Mouse (Mus musculus): Measurements from ENCODE around the gene Txnrd2. TPM values are rescaled to one million over a fixed set of nuclear protein-coding genes. Genes with fewer than 3 reads are reported as not detected.
A peak's percentile ranks its signal among the peaks of the same experiment; 100 is the strongest.

Gene Txnrd2
- polyA plus RNA-seq, 1 experiment from 2014 or later = 31.7 TPM

DNA sequence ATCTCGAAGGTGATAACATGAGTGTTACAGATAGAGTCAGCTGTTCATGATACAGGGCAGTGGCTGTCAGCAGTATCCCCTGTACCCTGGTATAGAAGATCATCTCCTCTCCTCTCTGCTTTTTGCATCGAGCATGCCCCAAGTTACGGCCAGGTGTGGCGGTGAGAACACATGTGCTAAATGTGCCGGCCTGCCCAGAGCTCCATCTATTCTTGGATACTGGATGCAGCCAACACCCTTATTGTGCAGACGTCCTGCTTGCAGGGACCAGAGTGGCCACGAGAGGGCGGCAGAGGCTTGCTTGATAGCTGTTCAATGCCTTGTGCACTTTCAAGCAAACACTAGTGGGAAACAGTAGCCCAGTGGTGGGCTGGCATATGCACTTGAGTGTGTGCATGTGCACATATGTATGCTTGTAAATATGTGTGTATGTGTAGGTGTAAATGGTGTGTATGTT, 17.2 kb downstream of the Txnrd2 start:
- H3K27ac ChIP-seq (replicated peaks) = no peak overlapping the region
- peaks cover 31% of the 10 kb centered on the region for H3K36me3 ChIP-seq
- WGBS = 26% methylated on average over 8 of the region's 8 CpGs
- H3K4me3 ChIP-seq = no peak overlapping the region
- ATAC-seq (ENCODE audit: low FRiP score, low read depth) = peak; percentile 95
- no peaks in the 10 kb centered on the region for H3K4me1 ChIP-seq (replicated peaks)
- H3K27me3 ChIP-seq = no peaks in the 10 kb centered on the region
- H3K9ac ChIP-seq = no peak overlapping the region
- H3K9me3 ChIP-seq = no peaks in the 10 kb centered on the region
- no peak overlapping the region for H3K4me2 ChIP-seq

GRCm38 (mm10) chr16:18447243-18447642, 21.1 kb downstream of the Txnrd2 start:
- Histone ChIP-seq H3K36me3 (peaks cover 13% of the 10 kb centered on the region), H3K9me3 (no peaks in the 10 kb centered on the region), H3K4me2 (no peak overlapping the region), H3K4me3 (no peak overlapping the region), H3K27ac (replicated peaks) (no peak overlapping the region), H3K27me3 (no peaks in the 10 kb centered on the region), H3K9ac (no peak overlapping the region), H3K4me1 (replicated peaks) (no peaks in the 10 kb centered on the region)
- no peak for ATAC-seq (ENCODE audit: low FRiP score, low read depth)

DNA sequence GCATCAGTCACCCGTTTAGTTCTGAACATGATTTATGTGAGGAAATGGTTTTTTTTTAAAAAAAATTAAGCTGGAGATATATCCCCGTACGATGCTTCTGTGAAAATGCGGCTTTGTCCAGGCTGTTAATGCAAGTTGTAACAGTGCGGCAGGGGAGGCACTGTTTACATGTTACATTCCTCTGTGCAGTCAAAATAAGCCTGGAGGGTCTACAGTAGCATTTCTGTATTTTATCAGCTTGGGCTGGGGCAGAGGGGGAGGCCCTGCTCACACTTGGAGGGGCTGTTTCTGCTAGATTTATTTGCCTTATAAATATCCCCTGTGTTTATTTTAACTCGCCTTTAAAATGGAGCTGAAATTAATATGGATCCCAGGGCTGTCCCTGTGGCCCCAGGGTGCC, 21.9 kb downstream of the Txnrd2 start:
- H3K36me3 ChIP-seq = peaks cover 9% of the 10 kb centered on the region; the same call in 1 of the 2 replicates
- no peaks in the 10 kb centered on the region for H3K4me1 ChIP-seq (replicated peaks)
- WGBS = 77% methylated on average over 6 of the region's 6 CpGs
- no peaks in the 10 kb centered on the region for H3K27me3 ChIP-seq
- H3K4me2 ChIP-seq = no peak overlapping the region
- H3K9ac ChIP-seq = no peak overlapping the region
- no peaks in the 10 kb centered on the region for H3K9me3 ChIP-seq
- no peak for ATAC-seq (ENCODE audit: low FRiP score, low read depth)
- H3K27ac ChIP-seq (replicated peaks) = no peak overlapping the region
- H3K4me3 ChIP-seq = no peak overlapping the region

DNA sequence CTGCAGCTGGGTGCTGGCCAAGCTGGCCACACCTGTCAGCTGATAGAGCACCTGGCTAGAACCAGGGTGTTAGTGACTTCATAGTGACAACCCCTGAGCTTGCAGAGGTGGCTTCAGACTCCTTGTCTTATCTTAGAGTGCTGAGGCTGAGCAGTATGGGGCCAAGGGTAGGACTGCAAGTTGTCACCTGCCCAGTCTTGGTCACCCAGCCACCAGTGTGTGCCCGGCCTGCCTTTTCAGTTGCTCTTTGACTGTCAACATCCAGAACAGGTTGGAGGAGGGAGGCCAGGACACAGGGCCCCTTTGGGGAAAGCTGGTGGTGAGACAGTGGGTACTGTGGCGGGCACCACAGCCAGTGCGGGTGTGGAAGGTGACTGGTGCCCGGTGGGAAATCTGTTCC, 22.8 kb downstream of the Txnrd2 start:
- H3K4me1 ChIP-seq (replicated peaks) = no peaks in the 10 kb centered on the region
- no peak overlapping the region for H3K27ac ChIP-seq (replicated peaks)
- H3K36me3 ChIP-seq = peaks cover 9% of the 10 kb centered on the region; the same call in 1 of the 2 replicates
- no peak for ATAC-seq (ENCODE audit: low FRiP score, low read depth)
- no peaks in the 10 kb centered on the region for H3K27me3 ChIP-seq
- no peak overlapping the region for H3K9ac ChIP-seq
- H3K4me2 ChIP-seq = no peak overlapping the region
- no peaks in the 10 kb centered on the region for H3K9me3 ChIP-seq
- no peak overlapping the region for H3K4me3 ChIP-seq
- 97% methylated on average over 4 of the region's 4 CpGs for WGBS

GRCm38 (mm10) chr16:18451486-18452181, 25.4 kb downstream of the Txnrd2 start:
- Histone ChIP-seq H3K4me1 (replicated peaks) (no peaks in the 10 kb centered on the region), H3K27me3 (no peaks in the 10 kb centered on the region), H3K9me3 (no peaks in the 10 kb centered on the region), H3K36me3 (no peaks in the 10 kb centered on the region), H3K4me2 (no peak overlapping the region), H3K4me3 (no peak overlapping the region), H3K27ac (replicated peaks) (no peak overlapping the region), H3K9ac (no peak overlapping the region)
- no peak for ATAC-seq (ENCODE audit: low FRiP score, low read depth)
- 59% methylated on average over 9 of the region's 9 CpGs for WGBS

GRCm38 (mm10) chr16:18452361-18452862, 26.2 kb downstream of the Txnrd2 start:
- H3K9ac ChIP-seq = no peak overlapping the region
- H3K4me2 ChIP-seq = no peak overlapping the region
- WGBS = 78% methylated on average over 8 of the region's 8 CpGs
- H3K9me3 ChIP-seq = no peaks in the 10 kb centered on the region
- H3K4me3 ChIP-seq = no peak overlapping the region
- no peaks in the 10 kb centered on the region for H3K27me3 ChIP-seq
- no peaks in the 10 kb centered on the region for H3K36me3 ChIP-seq
- H3K4me1 ChIP-seq (replicated peaks) = no peaks in the 10 kb centered on the region
- H3K27ac ChIP-seq (replicated peaks) = no peak overlapping the region
- no peak for ATAC-seq (ENCODE audit: low FRiP score, low read depth)

DNA sequence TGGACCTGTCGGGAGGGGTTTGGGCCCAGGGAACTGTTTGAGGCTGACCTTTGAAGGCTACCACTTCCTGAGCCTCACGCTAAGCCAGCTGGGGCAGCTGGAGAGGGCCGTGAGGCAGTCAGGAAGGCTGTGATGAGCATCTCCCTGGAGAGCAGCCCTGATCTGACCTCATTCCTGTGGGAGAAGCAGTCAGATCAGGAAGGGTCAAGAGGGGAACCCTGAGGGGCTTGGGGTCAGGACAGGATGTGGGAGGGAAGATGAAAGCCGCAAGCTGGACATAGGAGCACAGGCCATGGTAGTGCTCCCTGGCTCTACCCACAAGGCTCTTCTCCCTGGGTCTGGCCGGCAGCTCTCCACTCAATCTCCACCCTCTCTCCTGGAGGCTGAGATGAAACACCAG, 27.7 kb downstream of the Txnrd2 start:
- H3K9me3 ChIP-seq = no peaks in the 10 kb centered on the region
- peaks cover 7% of the 10 kb centered on the region for H3K27me3 ChIP-seq
- WGBS = 52% methylated on average over 5 of the region's 5 CpGs

DNA sequence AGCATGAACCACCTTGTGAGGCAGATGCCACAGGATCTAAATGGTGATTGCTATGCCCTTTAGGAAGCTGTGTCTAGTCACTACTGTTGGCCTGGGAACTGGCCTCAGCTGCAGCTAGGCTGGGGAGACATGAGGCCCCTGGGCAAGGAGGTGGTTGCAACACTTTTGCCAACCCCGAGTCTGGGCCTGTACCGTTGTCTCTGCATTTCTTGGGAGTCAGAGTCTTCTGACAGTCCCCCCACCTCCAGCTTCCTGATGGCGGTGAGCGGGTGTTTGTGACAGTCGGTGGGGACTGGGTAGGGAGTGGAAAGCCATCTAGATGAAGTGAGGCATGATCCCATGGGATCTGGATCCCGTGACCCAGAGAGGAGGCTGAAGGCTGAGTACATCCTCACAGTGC, 29.2 kb downstream of the Txnrd2 start:
- no peak overlapping the region for H3K4me3 ChIP-seq
- H3K4me2 ChIP-seq = no peak overlapping the region
- H3K9ac ChIP-seq = no peak overlapping the region
- H3K27ac ChIP-seq (replicated peaks) = no peak overlapping the region
- 87% methylated on average over 6 of the region's 6 CpGs for WGBS
- H3K9me3 ChIP-seq = no peaks in the 10 kb centered on the region
- ATAC-seq (ENCODE audit: low FRiP score, low read depth) = no peak
- peaks cover 17% of the 10 kb centered on the region for H3K4me1 ChIP-seq (replicated peaks)
- peaks cover 7% of the 10 kb centered on the region for H3K27me3 ChIP-seq
- H3K36me3 ChIP-seq = no peaks in the 10 kb centered on the region

More for the DNA sequence above, 27.7 kb downstream of the Txnrd2 start:
- no peaks in the 10 kb centered on the region for H3K36me3 ChIP-seq
- ATAC-seq (ENCODE audit: low FRiP score, low read depth) = no peak; the same call in 1 of the 2 replicates
- H3K4me2 ChIP-seq = no peak overlapping the region
- no peak overlapping the region for H3K27ac ChIP-seq (replicated peaks)
- H3K9ac ChIP-seq = no peak overlapping the region
- peaks cover 1% of the 10 kb centered on the region; the same call in 1 of the 2 replicates for H3K4me1 ChIP-seq (replicated peaks)
- H3K4me3 ChIP-seq = no peak overlapping the region

- Histone ChIP-seq H3K4me2 (no peak overlapping the region), H3K27ac (replicated peaks) (no peak overlapping the region), H3K36me3 (no peaks in the 10 kb centered on the region), H3K9me3 (no peaks in the 10 kb centered on the region), H3K27me3 (peaks cover 7% of the 10 kb centered on the region), H3K4me1 (replicated peaks) (peaks cover 18% of the 10 kb centered on the region), H3K9ac (no peak overlapping the region), H3K4me3 (no peak overlapping the region)
- no peak for ATAC-seq (ENCODE audit: low FRiP score, low read depth)
Measured at GRCm38 (mm10) chr16:18458661-18459060, 32.5 kb downstream of the Txnrd2 start.

DNA sequence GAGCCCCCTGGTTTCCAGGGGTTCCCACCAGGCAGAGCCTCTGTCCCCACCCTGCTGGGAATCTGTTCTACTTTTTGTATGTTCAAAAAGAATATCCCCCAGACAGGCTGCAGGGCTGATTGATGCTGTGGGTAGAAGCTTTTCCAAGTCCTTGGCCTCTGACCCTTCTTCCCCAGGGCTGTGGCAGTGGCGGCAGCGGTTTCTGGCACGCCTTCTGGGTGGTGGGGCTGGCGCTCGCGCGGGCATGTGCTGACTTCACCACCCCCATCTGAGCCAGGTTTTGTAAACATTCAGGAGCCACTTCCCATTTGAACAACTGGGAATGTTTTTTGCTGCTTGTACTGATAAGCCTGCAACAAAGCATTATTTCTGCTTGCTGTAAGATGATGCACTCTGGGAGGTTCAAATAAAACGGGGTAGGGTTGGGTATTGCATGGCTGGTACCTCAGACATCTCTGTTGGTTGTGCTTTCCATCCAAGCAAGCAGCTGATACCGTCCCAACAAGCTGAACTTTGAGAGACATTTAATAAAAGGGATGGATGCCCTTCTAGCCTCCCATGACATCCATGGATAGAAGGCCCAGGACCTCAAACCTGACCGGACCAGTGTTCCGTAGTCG, 33.3 kb downstream of the Txnrd2 start:
- peak overlapping the region; percentile 63; the same call in 1 of the 2 replicates for H3K27ac ChIP-seq (replicated peaks)
- peak overlapping the region; percentile 6; the same call in 1 of the 2 replicates for H3K4me3 ChIP-seq
- H3K4me2 ChIP-seq = peak overlapping the region; percentile 46
- H3K4me1 ChIP-seq (replicated peaks) = peaks cover 18% of the 10 kb centered on the region
- H3K27me3 ChIP-seq = peaks cover 7% of the 10 kb centered on the region
- peak; percentile 35; the same call in 1 of the 2 replicates for ATAC-seq (ENCODE audit: low FRiP score, low read depth)
- no peaks in the 10 kb centered on the region for H3K9me3 ChIP-seq
- WGBS = 11% methylated on average over 12 of the region's 12 CpGs
- H3K9ac ChIP-seq = peak overlapping the region; percentile 30
- no peaks in the 10 kb centered on the region for H3K36me3 ChIP-seq

GRCm38 (mm10) chr16:18459955-18460370, 33.8 kb downstream of the Txnrd2 start:
- under 1% methylated on average over 11 of the region's 11 CpGs for WGBS
- Histone ChIP-seq H3K36me3 (no peaks in the 10 kb centered on the region), H3K4me2 (peak overlapping the region; percentile 46), H3K27ac (replicated peaks) (peak overlapping the region; percentile 63; the same call in 1 of the 2 replicates), H3K9ac (peak overlapping the region; percentile 30), H3K27me3 (peaks cover 7% of the 10 kb centered on the region), H3K4me3 (peak overlapping the region; percentile 6; the same call in 1 of the 2 replicates), H3K9me3 (no peaks in the 10 kb centered on the region), H3K4me1 (replicated peaks) (peaks cover 18% of the 10 kb centered on the region)
- ATAC-seq (ENCODE audit: low FRiP score, low read depth) = peak; percentile 86

DNA sequence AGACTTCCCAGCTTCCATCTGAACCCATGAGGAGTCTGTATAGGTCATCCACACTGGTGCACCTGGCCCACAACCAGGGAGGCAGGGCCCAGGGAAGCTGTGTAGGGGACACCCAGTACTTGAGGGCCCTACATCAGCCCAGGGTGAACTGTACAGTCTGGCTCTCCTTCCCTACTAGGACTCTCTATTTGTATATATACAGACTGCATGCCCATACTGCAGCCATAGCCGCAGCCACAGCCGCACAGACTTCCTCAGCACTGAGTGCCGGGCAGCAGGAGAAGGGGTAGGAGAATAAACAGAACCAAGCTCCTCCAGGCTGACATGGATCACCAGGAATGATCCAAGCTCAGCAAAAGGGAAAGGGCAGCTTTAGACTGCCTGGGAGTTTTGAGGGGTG, 34.6 kb downstream of the Txnrd2 start:
- Histone ChIP-seq H3K36me3 (no peaks in the 10 kb centered on the region), H3K4me2 (no peak overlapping the region), H3K4me3 (no peak overlapping the region), H3K27me3 (peaks cover 7% of the 10 kb centered on the region), H3K9me3 (no peaks in the 10 kb centered on the region), H3K27ac (replicated peaks) (no peak overlapping the region), H3K4me1 (replicated peaks) (peaks cover 18% of the 10 kb centered on the region), H3K9ac (no peak overlapping the region)
- 92% methylated on average over 3 of the region's 3 CpGs for WGBS
- ATAC-seq (ENCODE audit: low FRiP score, low read depth) = no peak
